Mouse (Mus musculus): ENCODE results near the gene Pdk2. TPM values are rescaled to one million over a fixed set of nuclear protein-coding genes. Genes with fewer than 3 reads are reported as not detected.
A peak's percentile ranks its signal among the peaks of the same experiment; 100 is the strongest.

The Pdk2 gene
- polyA plus RNA-seq, 1 experiment = 220 TPM

DNA sequence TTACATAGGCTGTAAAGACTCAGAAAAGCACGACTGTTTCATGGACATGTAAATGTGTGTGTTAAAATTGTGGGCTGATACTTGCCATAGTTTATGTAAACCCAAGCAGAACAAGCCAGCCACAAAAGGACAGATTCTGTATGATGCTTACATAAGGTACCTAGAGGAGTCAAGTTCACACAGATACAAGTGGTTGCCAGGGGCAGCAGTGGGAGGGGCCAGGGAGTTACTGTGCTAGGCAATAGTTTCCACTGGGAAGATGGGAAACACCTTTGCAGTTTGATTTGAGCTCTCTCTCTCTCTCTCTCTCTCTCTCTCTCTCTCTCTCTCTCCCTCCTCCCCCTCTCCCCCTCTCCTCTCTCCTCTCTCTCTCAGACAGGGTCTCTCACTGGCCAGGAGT lies 56.0 kb downstream of the Pdk2 start:
- H3K27ac ChIP-seq (ENCODE audit: control insufficient read depth, insufficient read depth, low read depth, low read length) = no peak overlapping the region

DNA sequence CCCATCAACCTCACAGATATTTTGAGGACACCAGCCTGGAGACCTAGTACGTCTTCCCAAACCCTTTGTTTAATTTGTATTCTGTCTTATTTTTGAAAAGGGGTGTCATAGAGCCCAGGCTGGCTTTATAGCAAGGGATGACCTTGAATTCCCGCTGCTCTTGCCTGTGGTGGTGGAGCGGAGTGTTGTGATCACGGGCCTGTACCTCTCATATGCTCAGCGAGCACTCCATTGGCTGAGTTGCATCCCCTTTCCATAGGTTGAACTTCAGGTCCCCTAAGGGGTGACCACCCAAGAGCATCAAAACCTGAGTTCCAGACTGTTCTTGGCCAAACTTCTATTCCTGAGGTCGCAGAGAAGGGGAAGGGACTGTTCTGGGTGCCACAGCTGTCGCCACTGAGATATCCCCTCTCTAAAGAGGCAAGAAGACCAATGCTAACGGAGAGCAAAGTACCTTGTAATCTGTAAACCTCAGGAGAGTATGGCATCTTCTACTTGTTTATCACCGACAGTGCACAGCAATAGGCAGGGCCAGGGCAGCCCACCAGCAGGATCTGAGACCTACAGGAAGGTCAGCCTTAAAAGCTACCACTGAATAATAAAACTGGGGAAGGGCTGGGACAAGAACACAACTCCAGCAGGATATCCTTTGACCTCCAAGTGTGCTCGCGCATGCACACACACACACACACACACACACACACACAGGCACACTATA lies 61.5 kb downstream of the Pdk2 start:
- H3K4me3 ChIP-seq (ENCODE audit: control insufficient read depth, low read depth, low read length) = no peak overlapping the region
- H3K36me3 ChIP-seq (ENCODE audit: control insufficient read depth, insufficient read depth, low read length) = no peaks in the 10 kb centered on the region
- H3K27me3 ChIP-seq (ENCODE audit: control insufficient read depth, insufficient read depth, low read length) = no peaks in the 10 kb centered on the region
- H3K27ac ChIP-seq (ENCODE audit: control insufficient read depth, insufficient read depth, low read depth, low read length) = no peak overlapping the region
- TF ChIP-seq POLR2A (IDR thresholded peaks at IDR 0.05; ENCODE audit: control insufficient read depth, low read depth, low read length) (no peak), CTCF (IDR thresholded peaks at IDR 0.05; ENCODE audit: control insufficient read depth, insufficient read depth, insufficient replicate concordance, low read depth, low read length) (no peak)
- peaks cover 6% of the 10 kb centered on the region for H3K4me1 ChIP-seq (ENCODE audit: control insufficient read depth, insufficient read depth, low read length)

More for the DNA sequence above, 56.0 kb downstream of the Pdk2 start:
- TF ChIP-seq CTCF (IDR thresholded peaks at IDR 0.05; ENCODE audit: control insufficient read depth, insufficient read depth, insufficient replicate concordance, low read depth, low read length) (no peak), POLR2A (IDR thresholded peaks at IDR 0.05; ENCODE audit: control insufficient read depth, low read depth, low read length) (no peak)
- Histone ChIP-seq H3K4me1 (ENCODE audit: control insufficient read depth, insufficient read depth, low read length) (peaks cover 19% of the 10 kb centered on the region), H3K36me3 (ENCODE audit: control insufficient read depth, insufficient read depth, low read length) (no peaks in the 10 kb centered on the region), H3K4me3 (ENCODE audit: control insufficient read depth, low read depth, low read length) (no peak overlapping the region), H3K27me3 (ENCODE audit: control insufficient read depth, insufficient read depth, low read length) (no peaks in the 10 kb centered on the region)

DNA sequence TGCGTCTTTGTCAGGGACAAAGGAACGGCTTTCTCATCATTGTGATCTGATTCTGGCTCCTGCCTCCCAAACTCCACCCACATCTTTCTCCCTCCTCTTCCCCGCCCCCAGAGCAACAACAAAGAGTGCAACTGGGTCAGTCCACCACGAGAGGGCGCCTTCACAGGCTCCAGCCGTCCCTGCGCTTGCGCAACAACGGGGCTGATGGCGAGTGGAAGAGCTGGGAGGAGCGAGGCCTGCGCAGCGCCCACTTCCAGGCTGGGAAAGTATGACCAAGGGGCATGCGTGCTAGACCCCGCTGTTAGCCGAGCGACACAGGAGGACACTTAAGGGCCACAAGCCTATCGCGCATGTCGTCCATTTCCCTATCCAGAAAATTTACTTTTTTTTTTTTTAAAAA lies 62.2 kb downstream of the Pdk2 start:
- Histone ChIP-seq H3K27ac (ENCODE audit: control insufficient read depth, insufficient read depth, low read depth, low read length) (no peak overlapping the region), H3K27me3 (ENCODE audit: control insufficient read depth, insufficient read depth, low read length) (no peaks in the 10 kb centered on the region), H3K4me1 (ENCODE audit: control insufficient read depth, insufficient read depth, low read length) (peaks cover 6% of the 10 kb centered on the region), H3K36me3 (ENCODE audit: control insufficient read depth, insufficient read depth, low read length) (no peaks in the 10 kb centered on the region), H3K4me3 (ENCODE audit: control insufficient read depth, low read depth, low read length) (peak overlapping the region; percentile 44; the same call in 1 of the 2 replicates)
- TF ChIP-seq CTCF (IDR thresholded peaks at IDR 0.05; ENCODE audit: control insufficient read depth, insufficient read depth, insufficient replicate concordance, low read depth, low read length) = peak; percentile 98
- peak; percentile 58; the same call in 1 of the 2 replicates for TF ChIP-seq POLR2A (IDR thresholded peaks at IDR 0.05; ENCODE audit: control insufficient read depth, low read depth, low read length)

DNA sequence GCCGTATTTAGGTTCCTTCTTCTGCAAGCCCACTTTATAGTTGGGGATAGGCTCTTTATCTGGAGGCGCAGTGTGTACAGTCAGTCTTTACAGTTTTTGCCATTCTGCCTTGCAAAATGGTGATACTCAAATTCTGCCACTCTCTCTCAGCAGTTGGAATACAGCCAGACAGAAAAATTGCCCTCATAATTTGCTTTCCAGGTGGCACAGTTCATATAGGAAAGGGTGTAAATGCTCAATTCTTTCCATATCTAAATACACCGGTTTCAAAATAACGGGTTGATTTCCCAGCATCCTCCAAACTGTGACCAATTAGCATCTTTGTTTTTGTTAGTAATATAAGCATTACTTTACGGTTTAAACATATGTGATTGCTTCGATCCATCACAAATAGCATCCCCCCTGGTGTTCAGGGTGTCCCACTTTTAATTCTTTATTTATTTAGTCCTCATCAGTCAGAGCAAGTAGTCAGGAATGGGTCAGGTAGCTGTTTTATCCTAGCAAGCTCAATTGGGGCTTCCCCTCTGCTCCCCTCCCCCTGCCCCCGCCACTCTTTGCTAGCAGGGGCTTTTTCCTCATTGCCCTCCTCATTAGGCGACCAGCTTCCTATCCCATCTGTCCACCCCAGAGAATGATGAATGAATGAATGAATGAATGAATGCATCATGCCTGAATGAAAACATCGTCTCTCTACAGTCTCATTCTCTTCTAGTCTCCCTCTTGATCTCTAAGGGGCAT lies 62.8 kb downstream of the Pdk2 start:
- no peak overlapping the region for H3K4me3 ChIP-seq (ENCODE audit: control insufficient read depth, low read depth, low read length)
- H3K27ac ChIP-seq (ENCODE audit: control insufficient read depth, insufficient read depth, low read depth, low read length) = no peak overlapping the region
- no peaks in the 10 kb centered on the region for H3K27me3 ChIP-seq (ENCODE audit: control insufficient read depth, insufficient read depth, low read length)
- H3K36me3 ChIP-seq (ENCODE audit: control insufficient read depth, insufficient read depth, low read length) = no peaks in the 10 kb centered on the region
- TF ChIP-seq CTCF (IDR thresholded peaks at IDR 0.05; ENCODE audit: control insufficient read depth, insufficient read depth, insufficient replicate concordance, low read depth, low read length) (no peak), POLR2A (IDR thresholded peaks at IDR 0.05; ENCODE audit: control insufficient read depth, low read depth, low read length) (no peak)
- H3K4me1 ChIP-seq (ENCODE audit: control insufficient read depth, insufficient read depth, low read length) = peaks cover 6% of the 10 kb centered on the region

Other genes with a start within 250 kb of the Pdk2 start
- gene Col1a1, start 105.1 kb downstream of the Pdk2 start, polyA plus RNA-seq (2012; rRNA removed) = 14.3 and 18.0 TPM in 2 replicates
- gene Hils1, start 73.8 kb downstream of the Pdk2 start, polyA plus RNA-seq (2012; rRNA removed) = 1,028 and 1,102 TPM in 2 replicates
- gene Sgca, start 65.0 kb downstream of the Pdk2 start, polyA plus RNA-seq (2012; rRNA removed) = 27.5 and 33.7 TPM in 2 replicates
- 14.6 and 15.0 TPM in 2 replicates for gene Ppp1r9b, start 50.3 kb downstream of the Pdk2 start, polyA plus RNA-seq (2012; rRNA removed)
- 0.67 and 0.75 TPM in 2 replicates for gene Samd14, start 31.5 kb downstream of the Pdk2 start, polyA plus RNA-seq (2012; rRNA removed)
- 1.5 and 2.2 TPM in 2 replicates for gene Itga3, start 35.4 kb upstream of the Pdk2 start, polyA plus RNA-seq (2012; rRNA removed)
- gene Dlx3, start 78.8 kb upstream of the Pdk2 start, polyA plus RNA-seq (2012; rRNA removed) = 0.04 TPM in 2 replicates
- 1.4 and 2.1 TPM in 2 replicates for gene Dlx4, start 104.9 kb upstream of the Pdk2 start, polyA plus RNA-seq (2012; rRNA removed)
- not detected in 2 replicates for gene Tac4, start 220.2 kb upstream of the Pdk2 start, polyA plus RNA-seq (2012; rRNA removed)

Measured in testis, adult 2 months (tissue).